In the genomic region with DNA sequence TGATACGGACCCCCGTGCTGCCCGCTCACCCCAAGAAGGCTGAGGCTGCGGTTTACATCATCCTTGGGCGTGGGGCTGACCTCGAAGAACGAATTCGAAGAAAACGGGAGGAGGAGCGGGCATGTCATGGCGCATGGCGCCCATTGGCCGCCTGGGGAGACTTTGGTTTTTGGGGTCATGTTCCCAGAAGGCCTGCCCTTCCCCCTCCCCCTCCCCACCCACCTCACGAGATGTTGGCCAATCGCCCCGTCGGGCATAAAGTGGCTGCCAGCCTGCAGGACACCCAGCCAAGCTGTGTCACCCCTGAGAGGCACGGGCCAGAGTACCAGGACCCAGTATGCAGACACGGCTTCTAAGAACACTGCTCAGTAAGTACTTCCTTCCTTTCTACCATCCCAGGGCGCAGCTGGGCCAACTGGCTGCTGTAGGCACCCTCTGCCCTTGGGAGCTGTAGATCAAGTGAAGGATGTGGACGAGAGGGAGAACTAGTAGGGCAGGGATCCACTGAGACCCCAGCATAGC, we compare ENCODE assay signal across 16 mouse cellular contexts. TPM values are rescaled to one million over a fixed set of nuclear protein-coding genes. Genes with fewer than 3 reads are reported as not detected.
DNase-seq lines count a peak whose midpoint lies in the region; ATAC-seq and TF ChIP-seq lines count a peak whose summit lies in the region.
"Had no signal": no experiment of that assay in that cellular context is flagged by ENCODE, and none has a peak within 500 bp of the region (broad histone marks: within the 10 kb centered on the region; RNA-seq: fewer than 3 reads in every experiment).

No protein-coding gene starts in this region.

- H3K27ac ChIP-seq in gastrocnemius, adult 2 months = no peak overlapping the region
- H3K27ac ChIP-seq in midbrain, embryonic 14.5 days (replicated peaks; ENCODE audit: low read depth, low read length) = no peak overlapping the region
- H3K27ac ChIP-seq: hindbrain, embryonic 15.5 days; lung, embryonic 15.5 days; stomach, embryonic 15.5 days had no signal

- no peak overlapping the region for H3K4me2 ChIP-seq in midbrain, embryonic 14.5 days (ENCODE audit: low read length)
- H3K4me2 ChIP-seq: hindbrain, embryonic 15.5 days; lung, embryonic 15.5 days had no signal

- no peaks in the 10 kb centered on the region for H3K36me3 ChIP-seq in midbrain, embryonic 14.5 days (ENCODE audit: control insufficient read depth, insufficient read depth, low read length)
- H3K36me3 ChIP-seq: hindbrain, embryonic 15.5 days; lung, embryonic 15.5 days; stomach, embryonic 15.5 days had no signal

- no peak for TF ChIP-seq CTCF in gastrocnemius, adult 2 months (IDR thresholded peaks at IDR 0.05)

- WGBS in midbrain, embryonic 14.5 days = 93% methylated on average over 21 of the region's 21 CpGs

- no peaks in the 10 kb centered on the region for H3K4me1 ChIP-seq in midbrain, embryonic 14.5 days (ENCODE audit: control insufficient read depth, insufficient read depth, low read length)
- H3K4me1 ChIP-seq: hindbrain, embryonic 15.5 days; lung, embryonic 15.5 days; stomach, embryonic 15.5 days had no signal

- H3K9ac ChIP-seq in midbrain, embryonic 14.5 days (replicated peaks; ENCODE audit: low read length) = no peak overlapping the region
- H3K9ac ChIP-seq: hindbrain, embryonic 15.5 days; lung, embryonic 15.5 days; stomach, embryonic 15.5 days had no signal

- ATAC-seq in CD4-positive, CD25-positive, alpha-beta regulatory T cell, adult 4 months = peak; percentile 21
- peak; percentile 23 for ATAC-seq in granulocyte monocyte progenitor cell, adult 5-6 weeks (replicated peaks; ENCODE audit: poor library complexity, severe bottlenecking)
- ATAC-seq in midbrain, embryonic 14.5 days (ENCODE audit: low FRiP score, low TSS enrichment) = no peak

- DNase-seq in gastrocnemius, adult 2 months = no peak
- no peak for DNase-seq in gastrocnemius, postnatal 36 days
- peak; percentile 53 for DNase-seq in naive thymus-derived CD4-positive, alpha-beta T cell, adult 2 months (ENCODE audit: low read depth)
- no peak for DNase-seq in left cerebral cortex, postnatal 25 days (ENCODE audit: low spot score in 2 of 2)
- no peak for DNase-seq in midbrain, embryonic 14.5 days
- DNase-seq in right cerebral cortex, postnatal 14 days = no peak
- DNase-seq: gastrocnemius, postnatal 25 days; kidney, postnatal 25 days; retina, postnatal 1 day had no signal

- intact Hi-C loops in gastrocnemius, adult 2 months (cut with DNase I) = no loop called here
- intact Hi-C loops in gastrocnemius, postnatal 36 days (cut with DNase I) = no loop called here
- intact Hi-C loops in left cerebral cortex, postnatal 25 days (cut with DNase I) = no loop called here

- no peaks in the 10 kb centered on the region for H3K27me3 ChIP-seq in midbrain, embryonic 14.5 days (ENCODE audit: control insufficient read depth, insufficient read depth, low read length)
- H3K27me3 ChIP-seq: hindbrain, embryonic 15.5 days; lung, embryonic 15.5 days; stomach, embryonic 15.5 days had no signal

- peak overlapping the region; percentile 45 for H3K4me3 ChIP-seq in gastrocnemius, adult 2 months
- H3K4me3 ChIP-seq in midbrain, embryonic 14.5 days (replicated peaks; ENCODE audit: low read depth, low read length) = no peak overlapping the region
- H3K4me3 ChIP-seq: hindbrain, embryonic 15.5 days; lung, embryonic 15.5 days; myocyte; stomach, embryonic 15.5 days had no signal

- no peaks in the 10 kb centered on the region for H3K9me3 ChIP-seq in midbrain, embryonic 14.5 days (ENCODE audit: control insufficient read depth, low read length)
- H3K9me3 ChIP-seq: hindbrain, embryonic 15.5 days; lung, embryonic 15.5 days; stomach, embryonic 15.5 days had no signal

RNA-seq across cellular contexts. Expression of a gene that starts 0.4 kb away (rescaled TPM):
- total RNA-seq in gastrocnemius, adult 2 months (2021) = not detected
- total RNA-seq in gastrocnemius, postnatal 36 days (2021) = not detected
- 10 to 100 TPM; 18.6 to 22.8 TPM for polyA plus RNA-seq in CD4-positive, CD25-positive, alpha-beta regulatory T cell, adult 4 months (2017; shearing (Covaris generic))
- total RNA-seq in granulocyte monocyte progenitor cell, adult 5-6 weeks (2014; fragmentation: Nextera tagmentation) = 6.4 and 10.8 TPM in 2 replicates
- 16.6 and 18.9 TPM in 2 replicates for total RNA-seq in granulocyte monocyte progenitor cell, adult 5-6 weeks (2017)
- under 1 TPM in 1 of 2 experiments, not detected in 1; 0.16 TPM for total RNA-seq in left cerebral cortex, postnatal 25 days (2021)
- 0.12 TPM in 1 of 2 replicates, not detected in the other for polyA plus RNA-seq in midbrain, embryonic 14.5 days (2014; fragmentation: Nextera tagmentation; extraction: Ambion mirVana)
- total RNA-seq: gastrocnemius, postnatal 25 days had no signal
- polyA plus RNA-seq: forebrain, embryonic 11.5 days; hindbrain, embryonic 15.5 days; myocyte had no signal

RNA-seq across cellular contexts. Expression of a gene that starts 18.6 kb away (rescaled TPM):
- total RNA-seq in gastrocnemius, adult 2 months (2021) = 1 to 10 TPM; 2.0 to 2.6 TPM
- 1 to 10 TPM; 2.2 to 3.0 TPM for total RNA-seq in gastrocnemius, postnatal 36 days (2021)
- 10 to 100 TPM; 32.3 to 51.9 TPM for polyA plus RNA-seq in CD4-positive, CD25-positive, alpha-beta regulatory T cell, adult 4 months (2017; shearing (Covaris generic))
- not detected in 2 replicates for total RNA-seq in granulocyte monocyte progenitor cell, adult 5-6 weeks (2014; fragmentation: Nextera tagmentation)
- total RNA-seq in granulocyte monocyte progenitor cell, adult 5-6 weeks (2017) = 0.10 TPM in 1 of 2 replicates, not detected in the other
- 1 to 10 TPM; 3.9 to 6.1 TPM for total RNA-seq in left cerebral cortex, postnatal 25 days (2021)
- 1.6 and 2.1 TPM in 2 replicates for polyA plus RNA-seq in midbrain, embryonic 14.5 days (2014; fragmentation: Nextera tagmentation; extraction: Ambion mirVana)

RNA-seq across cellular contexts. Expression of a gene that starts 20.8 kb away (rescaled TPM):
- under 1 TPM; 0.17 to 0.23 TPM for total RNA-seq in gastrocnemius, adult 2 months (2021)
- under 1 TPM; 0.13 to 0.52 TPM for total RNA-seq in gastrocnemius, postnatal 36 days (2021)
- 1 to 10 TPM; 1.8 to 2.7 TPM for polyA plus RNA-seq in CD4-positive, CD25-positive, alpha-beta regulatory T cell, adult 4 months (2017; shearing (Covaris generic))
- total RNA-seq in granulocyte monocyte progenitor cell, adult 5-6 weeks (2014; fragmentation: Nextera tagmentation) = 0.38 and 0.56 TPM in 2 replicates
- total RNA-seq in granulocyte monocyte progenitor cell, adult 5-6 weeks (2017) = 0.86 and 1.2 TPM in 2 replicates
- under 1 TPM; 0.23 to 0.25 TPM for total RNA-seq in left cerebral cortex, postnatal 25 days (2021)
- not detected in 2 replicates for polyA plus RNA-seq in midbrain, embryonic 14.5 days (2014; fragmentation: Nextera tagmentation; extraction: Ambion mirVana)
- polyA plus RNA-seq: forebrain, embryonic 11.5 days had no signal

RNA-seq across cellular contexts. Expression of a gene that starts 50.0 kb away (rescaled TPM):
- total RNA-seq in gastrocnemius, adult 2 months (2021) = 1 to 10 TPM; 3.1 to 5.2 TPM
- 1 to 10 TPM; 3.7 to 4.4 TPM for total RNA-seq in gastrocnemius, postnatal 36 days (2021)
- 10 to 100 TPM; 23.0 to 30.6 TPM for polyA plus RNA-seq in CD4-positive, CD25-positive, alpha-beta regulatory T cell, adult 4 months (2017; shearing (Covaris generic))
- 2.9 and 5.2 TPM in 2 replicates for total RNA-seq in granulocyte monocyte progenitor cell, adult 5-6 weeks (2014; fragmentation: Nextera tagmentation)
- 5.4 and 9.7 TPM in 2 replicates for total RNA-seq in granulocyte monocyte progenitor cell, adult 5-6 weeks (2017)
- total RNA-seq in left cerebral cortex, postnatal 25 days (2021) = 10 to 100 TPM; 34.5 to 35.6 TPM
- polyA plus RNA-seq in midbrain, embryonic 14.5 days (2014; fragmentation: Nextera tagmentation; extraction: Ambion mirVana) = 21.5 and 23.8 TPM in 2 replicates

Comparison
In these comparisons a context has a peak if more than half of its experiments do, and no peak if none do; other contexts are left out.
1. RNA of a gene that starts 0.4 kb away (total RNA-seq): 6.4 to 18.9 TPM in granulocyte monocyte progenitor cell, adult 5-6 weeks; 0.16 TPM in left cerebral cortex, postnatal 25 days, not detected in gastrocnemius, postnatal 36 days and not detected in gastrocnemius, adult 2 months; every median in the first group is over 4 times any median in the second.